39 mouse cellular contexts compared by ENCODE assay signal in the genomic region with DNA sequence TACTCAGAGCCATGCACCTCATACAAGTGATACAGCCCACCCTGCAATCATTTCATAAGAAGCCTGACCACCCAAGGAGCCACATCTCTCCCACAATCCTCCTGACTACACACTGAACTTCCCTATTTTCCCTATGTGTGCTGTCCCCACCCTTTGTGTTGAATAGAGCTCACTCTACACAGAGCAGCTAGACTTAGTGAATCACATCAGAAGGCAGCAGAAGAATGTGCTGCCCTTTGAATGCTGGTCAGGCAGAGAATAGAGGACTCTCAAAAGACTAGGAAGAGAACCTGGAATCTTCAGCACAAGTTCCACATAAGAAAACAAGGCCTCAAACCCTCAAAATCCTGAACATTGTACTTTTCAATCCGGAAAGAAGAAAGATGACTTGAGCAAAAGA. TPM values are rescaled to one million over a fixed set of nuclear protein-coding genes. Genes with fewer than 3 reads are reported as not detected.
"Had no signal": no experiment of that assay in that cellular context is flagged by ENCODE, and none has a peak within 500 bp of the region (broad histone marks: within the 10 kb centered on the region; RNA-seq: fewer than 3 reads in every experiment).

No protein-coding gene starts in this region.

- H3K4me3 ChIP-seq: gastrocnemius, adult 2 months; heart, embryonic 13.5 days; heart, embryonic 15.5 days; hindbrain, embryonic 13.5 days; hindbrain, embryonic 15.5 days; kidney, embryonic 15.5 days; layer of hippocampus, adult 2 months; limb, embryonic 13.5 days; limb, embryonic 15.5 days; liver, embryonic 12.5 days had no signal

- DNase-seq: gastrocnemius, adult 2 months; gastrocnemius, postnatal 10 days; gastrocnemius, postnatal 25 days; heart, adult 18-20 months; heart, postnatal 14 days; heart, postnatal 36 days; kidney, adult 11 months; kidney, adult 2 months; kidney, adult 9 months; kidney, postnatal 14 days; kidney, postnatal 4 days; layer of hippocampus, postnatal 36 days; left cerebral cortex, postnatal 4 days had no signal

- H3K9ac ChIP-seq: heart, embryonic 13.5 days; heart, embryonic 15.5 days; hindbrain, embryonic 13.5 days; hindbrain, embryonic 15.5 days; kidney, embryonic 15.5 days; limb, embryonic 13.5 days; limb, embryonic 15.5 days; liver, embryonic 12.5 days; liver, embryonic 14.5 days had no signal

- H3K27me3 ChIP-seq: heart, embryonic 13.5 days; heart, embryonic 15.5 days; hindbrain, embryonic 13.5 days; hindbrain, embryonic 15.5 days; kidney, embryonic 15.5 days; limb, embryonic 13.5 days; limb, embryonic 15.5 days; liver, embryonic 12.5 days had no signal

- H3K4me1 ChIP-seq: heart, embryonic 13.5 days; heart, embryonic 15.5 days; hindbrain, embryonic 13.5 days; kidney, embryonic 15.5 days; limb, embryonic 15.5 days; liver, embryonic 12.5 days had no signal

- H3K36me3 ChIP-seq: heart, embryonic 13.5 days; heart, embryonic 15.5 days; hindbrain, embryonic 13.5 days; hindbrain, embryonic 15.5 days; kidney, embryonic 15.5 days; limb, embryonic 13.5 days; limb, embryonic 15.5 days; liver, embryonic 12.5 days had no signal

- H3K27ac ChIP-seq: gastrocnemius, adult 2 months; heart, embryonic 13.5 days; heart, embryonic 15.5 days; hindbrain, embryonic 13.5 days; hindbrain, embryonic 15.5 days; hindbrain, postnatal 0 days; kidney, embryonic 15.5 days; kidney, postnatal 0 days; layer of hippocampus, adult 2 months; limb, embryonic 13.5 days; limb, embryonic 15.5 days; liver, embryonic 12.5 days; liver, embryonic 14.5 days had no signal

RNA-seq across cellular contexts. Expression of gene Gm281, which starts 7.8 kb away (rescaled TPM):
- total RNA-seq: gastrocnemius, adult 2 months; gastrocnemius, postnatal 10 days; gastrocnemius, postnatal 25 days; gastrocnemius, postnatal 4 days; granulocyte monocyte progenitor cell, adult 5-6 weeks; heart, postnatal 14 days; heart, postnatal 36 days; hematopoietic stem cell, adult 5-6 weeks; hindbrain, postnatal 0 days; layer of hippocampus, adult 2 months; layer of hippocampus, postnatal 10 days; layer of hippocampus, postnatal 36 days; left cerebral cortex, adult 18-20 months; left cerebral cortex, adult 8-10 months; left cerebral cortex, postnatal 10 days; left cerebral cortex, postnatal 25 days; left cerebral cortex, postnatal 4 days; liver, adult 2 months had no signal
- polyA plus RNA-seq: heart, embryonic 11.5 days; heart, embryonic 13.5 days; heart, embryonic 15.5 days; heart, postnatal 0 days; hindbrain, embryonic 11.5 days; hindbrain, embryonic 13.5 days; hindbrain, embryonic 15.5 days; hindbrain, postnatal 0 days; intestine, embryonic 14.5 days; kidney, adult 2 months; kidney, embryonic 15.5 days; kidney, postnatal 0 days; limb, embryonic 11.5 days; limb, embryonic 13.5 days; limb, embryonic 15.5 days; liver, adult 2 months; liver, embryonic 12.5 days; liver, embryonic 14.5 days had no signal
